Mouse (Mus musculus) stomach, postnatal 0 days (tissue): Measurements from ENCODE around the gene Dnmt3a.

ENCODE experiments used
- CTCF ChIP-seq: IDR thresholded peaks from 2 replicates; pipeline ENCODE4 v1.5.1; 2016; ENCODE audit warnings: antibody characterized with exemption, low read depth, mild to moderate bottlenecking, moderate library complexity
- EP300 ChIP-seq: optimal IDR thresholded peaks from 2 replicates; pipeline ENCODE3; 2016; ENCODE audit warnings: antibody characterized with exemption

DNA sequence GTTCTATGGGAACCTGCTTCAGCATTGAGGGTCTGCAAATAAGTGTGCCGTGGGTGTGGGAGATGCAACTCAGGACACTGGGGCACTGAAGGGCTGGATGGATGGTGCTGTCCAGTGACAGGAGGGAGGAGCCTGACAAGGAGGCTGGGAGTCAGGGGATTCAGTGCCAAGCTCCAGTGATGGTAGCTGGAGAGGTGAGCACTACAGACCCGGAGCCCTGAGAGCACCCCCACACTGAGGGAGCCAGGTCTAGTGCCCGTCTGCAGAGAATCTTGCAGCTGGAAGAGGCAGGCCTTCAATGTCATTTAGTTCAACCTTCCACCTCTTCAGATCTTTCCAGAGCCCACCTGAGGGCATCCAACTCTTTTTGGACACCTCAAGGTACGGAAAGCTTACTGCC is at the start of gene Dnmt3a:
- TF ChIP-seq CTCF = no peak
- no peak for TF ChIP-seq EP300
